Mouse (Mus musculus): ENCODE measurements around the gene Arsk.

The Arsk gene

DNA sequence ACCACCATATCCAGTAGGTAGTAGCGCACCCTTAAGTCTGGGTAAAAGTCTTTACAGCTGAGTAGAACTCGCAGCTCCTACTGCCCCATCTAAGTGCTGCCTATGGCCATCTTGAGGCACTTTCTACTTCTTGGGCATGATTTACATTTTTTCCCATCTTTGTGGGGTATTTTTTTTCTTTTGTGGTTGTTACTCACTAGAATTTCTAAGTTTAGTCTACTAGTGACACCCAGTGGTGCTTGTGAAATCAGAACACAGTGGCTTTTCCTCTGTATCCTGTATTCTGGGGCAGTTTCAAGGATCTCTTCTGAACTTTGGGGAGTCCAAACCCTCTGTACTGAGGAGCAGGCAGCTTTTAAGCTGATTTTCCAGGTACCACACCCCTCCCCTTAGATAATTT, 76.7 kb downstream of the Arsk start:
- DNase-seq (ENCODE audit: low read depth) = peak; percentile 10

DNA sequence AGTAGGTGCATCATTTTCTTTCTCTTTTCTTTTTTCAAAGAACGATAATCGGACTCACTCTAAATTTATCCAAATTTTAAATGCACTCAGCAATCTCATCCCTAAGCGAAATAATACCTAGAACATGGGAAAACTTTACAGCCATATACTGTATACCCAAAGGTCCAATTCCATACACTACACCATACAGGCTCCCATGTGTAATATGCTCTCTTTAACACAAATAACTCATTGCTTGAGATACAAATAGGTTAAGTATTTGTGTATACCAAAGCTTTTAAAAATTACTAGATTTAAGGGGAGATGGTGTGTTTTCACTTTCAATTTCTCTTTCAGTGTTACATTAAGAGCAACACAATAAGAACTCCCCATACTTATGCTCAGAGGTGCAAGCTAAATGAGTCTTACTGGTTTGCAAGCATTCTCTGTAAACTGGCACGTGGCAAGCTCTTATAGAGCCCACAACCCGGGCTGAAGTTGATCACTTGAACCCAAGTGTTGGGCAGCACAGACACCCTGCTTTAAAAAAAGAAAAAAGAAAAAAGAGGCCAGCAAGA, 79.5 kb downstream of the Arsk start:
- DNase-seq (ENCODE audit: low read depth) = no peak

DNA sequence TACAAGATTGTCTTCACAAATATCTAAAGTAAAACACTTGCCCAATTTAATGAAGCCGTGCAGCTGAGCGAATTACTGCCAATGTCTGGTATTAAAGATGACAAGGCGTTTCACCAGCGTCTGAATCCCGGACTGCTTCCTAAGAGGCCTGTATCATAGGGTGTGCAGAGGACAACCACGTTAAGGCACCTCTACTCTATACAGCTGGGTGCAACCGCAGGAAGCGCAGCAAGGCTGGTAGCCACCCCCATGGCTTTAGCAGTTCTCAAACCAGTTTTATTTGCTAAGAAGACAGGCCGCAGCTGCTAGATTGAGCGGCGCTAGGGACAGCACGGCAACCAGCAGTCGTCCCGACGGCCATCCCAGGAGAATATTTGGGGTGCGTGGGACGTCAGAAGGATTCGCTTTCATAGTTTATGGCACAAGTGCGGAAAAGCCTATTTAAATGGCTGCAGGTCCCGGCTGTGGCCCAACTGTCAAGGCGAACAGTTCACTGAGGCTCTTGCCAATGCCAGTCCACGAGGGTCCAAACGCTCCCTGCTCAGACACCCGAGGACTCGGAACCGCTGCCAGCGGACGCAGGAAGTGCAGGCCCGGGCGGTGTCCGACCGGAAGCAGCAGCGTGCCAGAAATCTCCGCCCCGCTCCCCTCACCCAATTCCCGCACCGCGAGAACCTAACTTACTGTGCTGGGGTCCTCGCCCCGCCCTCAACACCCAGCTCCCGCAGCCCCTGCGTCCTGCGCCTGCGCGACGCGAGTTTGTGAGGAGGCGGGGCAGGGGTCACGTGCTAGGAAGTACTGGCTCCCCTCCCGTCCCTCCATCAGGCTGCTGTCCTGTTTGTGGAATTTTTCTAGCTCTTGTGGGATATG, 80.3 kb downstream of the Arsk start, which contains the start of gene Rfesd:
Gene Rfesd (minus strand): TSS at position 746 of the 870 bp plus-strand sequence.
- peak; percentile 96 for DNase-seq (ENCODE audit: low read depth)

DNA sequence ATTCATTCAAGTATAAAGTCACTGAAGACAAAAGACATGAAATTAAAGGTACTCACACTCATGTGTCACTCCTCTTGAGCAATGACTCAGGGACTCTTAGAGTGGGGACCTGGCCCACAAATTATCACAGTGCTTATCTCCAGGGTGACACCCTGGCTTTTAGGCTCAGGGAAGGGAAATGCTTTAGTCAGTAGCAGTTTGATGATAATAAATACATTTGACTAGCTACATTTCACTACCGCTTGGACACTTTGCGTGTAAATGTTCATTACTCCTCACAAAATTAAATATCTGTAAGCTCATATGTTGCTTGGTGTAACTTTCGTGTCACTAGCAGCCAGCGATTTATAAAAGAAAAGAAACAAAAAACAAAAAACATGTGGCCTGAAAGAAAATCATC, 81.0 kb downstream of the Arsk start:
- no peak for DNase-seq (ENCODE audit: low read depth)

DNA sequence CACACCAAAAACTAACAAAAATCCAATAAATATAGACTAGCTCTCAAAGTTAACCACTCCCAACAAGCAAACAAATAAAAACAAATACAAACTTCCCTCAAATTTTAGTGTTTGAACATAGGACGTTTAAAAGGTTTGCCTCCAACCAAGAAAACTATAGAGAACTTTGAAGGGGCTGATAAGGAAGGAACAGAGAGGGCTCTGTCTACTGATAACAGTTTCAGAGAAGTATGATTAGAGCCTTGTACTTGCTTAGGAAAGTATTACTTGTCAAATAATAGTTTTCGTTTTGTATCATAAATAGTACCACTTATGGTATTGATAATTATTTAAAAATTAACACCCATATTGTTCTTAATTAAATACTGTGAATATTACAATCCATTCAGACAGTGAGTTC, 83.9 kb downstream of the Arsk start:
- no peak for DNase-seq (ENCODE audit: low read depth)

All from fibroblast of lung, adult 2 months (primary cell).